Mouse (Mus musculus) lung, postnatal 0 days (tissue): ENCODE measurements around the gene Hoxa4. TPM values are rescaled to one million over a fixed set of nuclear protein-coding genes. Genes with fewer than 3 reads are reported as not detected.
A peak's percentile ranks its signal among the peaks of the same experiment; 100 is the strongest.

Experiments
- ATAC-seq: fragments of 200-750 bp; cut with Nextera tagmentation; 2 replicates; pipeline ENCODE4 v1.8.0; 2017; ENCODE audit warnings: moderate library complexity
- DNase-seq: peaks from one replicate; pipeline ENCODE4 v3.0.0-alpha.2; 2016; ENCODE audit warnings: low spot score
- H3K27ac ChIP-seq: fragments of 300-500 bp; sonication (generic); 2 replicates; pipeline ENCODE4 v1.5.1; 2014; ENCODE audit warnings: antibody characterized with exemption, mild to moderate bottlenecking, low read length, mixed read lengths
- H3K27me3 ChIP-seq: fragments of 300-500 bp; sonication (generic); replicated peaks from 2 replicates; pipeline ENCODE4 v1.6.1; 2014; ENCODE audit warnings: low read length, mixed read lengths; ENCODE audit not compliant: insufficient read depth
- H3K36me3 ChIP-seq: fragments of 300-500 bp; sonication (generic); 2 replicates; pipeline ENCODE4 v1.6.1; 2014; ENCODE audit warnings: low read length, mixed read lengths; ENCODE audit not compliant: insufficient read depth
- H3K4me1 ChIP-seq: fragments of 300-500 bp; sonication (generic); 2 replicates; pipeline ENCODE4 v1.6.1; 2014; ENCODE audit warnings: antibody characterized with exemption, low read depth, low read length, mixed read lengths; ENCODE audit not compliant: insufficient read depth
- H3K4me2 ChIP-seq: fragments of 300-500 bp; sonication (generic); replicated peaks from 2 replicates; pipeline ENCODE4 v1.6.1; 2014; ENCODE audit warnings: low read depth, mild to moderate bottlenecking, low read length, moderate library complexity, mixed read lengths
- H3K4me3 ChIP-seq: fragments of 300-500 bp; sonication (generic); 2 replicates; pipeline ENCODE4 v1.5.1; 2014; ENCODE audit warnings: low read depth, low read length
- H3K9ac ChIP-seq: fragments of 300-500 bp; sonication (generic); replicated peaks from 2 replicates; pipeline ENCODE4 v1.6.1; 2014; ENCODE audit warnings: low read depth, mild to moderate bottlenecking
- H3K9me3 ChIP-seq: fragments of 300-500 bp; sonication (generic); 2 replicates; pipeline ENCODE4 v1.6.1; 2016; ENCODE audit warnings: low read length, mixed read lengths
- CTCF ChIP-seq: IDR thresholded peaks from 2 replicates; pipeline ENCODE4 v1.5.1; 2016; ENCODE audit warnings: antibody characterized with exemption, mild to moderate bottlenecking
- EP300 ChIP-seq: IDR thresholded peaks from 2 replicates; pipeline ENCODE4 v1.6.1; 2016; ENCODE audit warnings: antibody characterized with exemption, mild to moderate bottlenecking, control low read depth
- WGBS: fragments of 180-500 bp; shearing (Covaris S2); extraction: QIAGEN DNeasy Blood & Tissue Kit; methylation state at CpG from one replicate; pipeline ENCODE4 v1.1.7; 2014; 5-methylcytosine and 5-hydroxymethylcytosine counted together
- polyA plus RNA-seq: library from polyadenylated mRNA; unstranded; fragments of >200 nt; fragmentation: Nextera tagmentation; extraction: Ambion mirVana; gene quantifications from 2 replicates; pipeline ENCODE4 v1.2.1, GENCODE M21; 2015

Hoxa4 gene
- polyA plus RNA-seq, 1 experiment from 2014 or later: 3.9 TPM

DNA sequence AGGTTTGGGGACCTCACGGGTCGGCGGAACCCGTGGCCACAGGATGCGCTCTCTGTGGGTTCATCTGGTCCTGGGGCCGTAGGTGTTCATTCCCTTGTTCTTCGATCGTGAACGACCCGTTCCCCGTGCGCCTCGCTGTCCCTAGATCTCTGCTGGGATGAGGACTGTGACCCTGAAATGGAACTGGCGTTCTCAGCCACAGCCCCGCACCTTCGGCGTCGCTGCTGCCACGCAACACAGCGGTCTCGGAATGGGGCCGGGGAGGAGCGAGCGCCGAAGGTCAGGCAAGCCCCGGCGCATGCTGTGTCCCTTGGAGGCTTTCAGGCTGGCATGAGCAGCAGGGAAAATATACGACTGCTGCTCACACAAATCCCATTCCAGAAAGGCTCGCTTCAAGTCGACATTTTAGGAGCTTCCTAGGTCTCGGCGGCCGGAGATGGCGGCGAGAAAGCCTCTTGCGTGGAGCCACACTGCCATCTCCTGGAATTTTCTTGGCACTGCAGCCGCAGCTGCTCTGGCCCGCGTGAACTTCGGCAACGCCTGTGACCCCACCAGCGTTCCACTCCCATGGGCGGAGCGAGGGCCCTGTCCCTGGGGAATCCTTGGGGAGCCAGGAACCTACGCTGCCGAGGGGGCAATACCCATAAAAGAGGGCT lies 29.9 kb upstream of the Hoxa4 start, which contains the start of gene Hoxa7:
Gene Hoxa7 (minus strand): TSS at position 518 of the 656 bp plus-strand sequence.
- no peak within 1 kb of the TSS for H3K27ac ChIP-seq
- H3K4me2 ChIP-seq: peak within 1 kb of the TSS; percentile 85
- peak within 1 kb of the TSS; percentile 52 for H3K4me3 ChIP-seq
- no peaks in the 10 kb centered on the region for H3K9me3 ChIP-seq
- DNase-seq (peak; percentile 89), ATAC-seq (peak; percentile 80)
- H3K4me1 ChIP-seq: peaks cover 10% of the 10 kb centered on the region
- H3K27me3 ChIP-seq: peaks cover 90% of the 10 kb centered on the region
- peak within 1 kb of the TSS; percentile 47; the same call in 1 of the 2 replicates for H3K9ac ChIP-seq
- TF ChIP-seq CTCF (peak; percentile 97), EP300 (no peak)
- no peaks in the 10 kb centered on the region for H3K36me3 ChIP-seq
- WGBS: 2% methylated on average over 46 of the region's 46 CpGs

DNA sequence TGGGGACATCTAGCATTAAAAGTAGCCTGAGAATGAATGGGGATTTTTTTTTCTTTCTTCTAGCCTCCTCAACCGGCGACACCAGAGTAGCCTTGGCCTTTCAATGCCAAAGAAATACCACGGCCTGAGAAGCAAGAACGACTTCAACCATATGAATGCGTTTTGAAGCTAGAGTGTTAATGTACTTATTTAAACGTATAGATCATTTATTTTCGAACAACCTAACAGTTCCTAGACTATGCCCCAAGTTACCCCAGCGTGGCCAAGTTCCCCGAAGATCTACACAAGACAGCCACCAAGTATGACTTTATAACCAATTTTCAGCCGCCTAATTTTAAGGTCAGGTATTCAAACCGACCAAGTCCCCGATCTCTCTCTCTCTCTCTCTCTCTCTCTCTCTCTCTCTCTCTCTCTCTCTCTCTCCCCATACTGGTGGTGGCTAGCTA lies 29.3 kb upstream of the Hoxa4 start:
- no peaks in the 10 kb centered on the region for H3K36me3 ChIP-seq
- ATAC-seq: no peak
- no peak for DNase-seq
- H3K9ac ChIP-seq: no peak overlapping the region
- TF ChIP-seq CTCF: no peak
- TF ChIP-seq EP300: no peak
- H3K27me3 ChIP-seq: peaks cover 90% of the 10 kb centered on the region
- 31% methylated on average over 12 of the region's 12 CpGs for WGBS
- peak overlapping the region; percentile 85 for H3K4me2 ChIP-seq
- H3K9me3 ChIP-seq: no peaks in the 10 kb centered on the region
- H3K27ac ChIP-seq: no peak overlapping the region
- H3K4me3 ChIP-seq: peak overlapping the region; percentile 52
- peaks cover 10% of the 10 kb centered on the region for H3K4me1 ChIP-seq

DNA sequence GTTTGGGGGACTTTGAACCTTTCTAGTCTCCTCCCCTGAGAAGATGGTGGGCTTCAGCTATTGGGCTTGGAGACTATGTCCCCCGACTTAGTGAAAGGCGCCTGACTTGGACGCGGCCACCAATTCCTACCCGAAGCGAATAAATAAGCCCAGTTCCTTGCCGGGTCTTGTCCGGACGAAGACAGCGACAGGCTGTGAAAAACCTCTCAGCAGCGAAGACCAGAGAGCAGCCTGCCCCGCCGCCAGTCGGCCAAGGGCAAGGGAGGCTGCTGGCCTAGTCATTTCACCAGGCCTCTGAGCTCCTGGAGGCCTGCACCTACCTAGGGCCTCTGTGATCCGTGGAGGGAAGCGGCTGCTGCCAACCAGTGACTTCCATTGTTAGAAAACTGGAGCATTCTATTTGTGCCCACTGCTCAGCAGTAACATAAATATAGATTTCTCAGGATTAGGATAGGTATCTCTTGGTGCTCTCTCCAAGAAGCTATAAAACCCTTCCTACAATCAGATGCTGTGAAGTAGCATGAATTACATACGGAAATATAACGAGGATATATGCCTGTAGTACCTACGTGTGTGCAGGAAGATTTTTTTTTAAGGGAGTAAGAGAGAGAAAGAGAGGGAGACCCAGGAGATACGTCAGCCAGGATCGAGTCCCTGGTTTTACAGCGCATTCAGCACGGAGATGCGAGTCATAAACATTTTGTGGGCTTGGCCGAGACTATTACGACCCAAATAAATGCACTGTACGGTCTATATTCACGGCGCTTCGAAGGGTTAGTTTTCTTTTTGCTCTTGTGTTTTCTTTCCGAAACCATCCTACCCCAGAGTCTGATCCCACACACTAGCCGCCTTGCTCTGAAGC lies 28.7 kb upstream of the Hoxa4 start:
- Histone ChIP-seq H3K4me3 (no peak overlapping the region), H3K4me2 (no peak overlapping the region), H3K4me1 (peaks cover 10% of the 10 kb centered on the region), H3K36me3 (no peaks in the 10 kb centered on the region), H3K27ac (no peak overlapping the region), H3K9me3 (no peaks in the 10 kb centered on the region), H3K9ac (no peak overlapping the region), H3K27me3 (peaks cover 90% of the 10 kb centered on the region)
- no peak for ATAC-seq
- no peak for TF ChIP-seq EP300
- no peak for TF ChIP-seq CTCF
- 52% methylated on average over 32 of the region's 32 CpGs for WGBS
- no peak for DNase-seq

DNA sequence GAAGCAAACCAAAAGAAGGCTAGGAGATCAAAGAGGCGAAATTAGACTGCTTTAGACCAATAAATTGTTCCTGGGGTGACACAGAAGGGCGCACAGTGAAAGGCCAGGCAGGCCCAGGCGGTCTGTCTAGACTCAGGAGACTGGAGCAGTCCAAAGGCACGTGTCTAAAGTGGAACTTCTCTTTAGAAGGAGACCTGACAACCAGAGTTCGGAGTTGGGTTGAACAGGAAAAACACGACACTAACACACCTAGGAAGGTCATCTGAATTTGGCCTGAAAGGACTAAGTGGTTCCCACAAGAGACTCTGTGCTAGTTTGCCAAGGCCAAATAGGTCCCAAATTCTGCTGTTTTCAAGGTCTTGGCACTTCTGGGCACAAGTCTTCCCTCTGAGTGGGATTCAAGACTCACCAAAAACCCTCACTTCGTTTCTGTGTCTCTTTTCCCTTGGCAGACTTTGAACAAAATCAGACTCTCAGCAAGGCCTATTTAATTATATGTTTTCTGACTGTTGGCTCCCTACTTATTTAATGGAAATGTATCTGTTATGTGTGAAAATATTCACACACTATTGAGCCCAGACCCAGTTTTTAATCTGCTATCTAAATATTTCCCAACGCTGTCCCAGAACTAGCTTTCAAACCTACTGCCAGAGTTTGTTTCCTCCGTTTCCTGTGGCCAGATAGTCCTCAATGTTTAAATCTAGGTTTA lies 27.8 kb upstream of the Hoxa4 start:
- ATAC-seq: no peak
- no peak for TF ChIP-seq EP300
- no peak for TF ChIP-seq CTCF
- Histone ChIP-seq H3K27me3 (peaks cover 90% of the 10 kb centered on the region), H3K9me3 (no peaks in the 10 kb centered on the region), H3K9ac (no peak overlapping the region), H3K4me2 (no peak overlapping the region), H3K27ac (no peak overlapping the region), H3K4me1 (peaks cover 10% of the 10 kb centered on the region), H3K36me3 (no peaks in the 10 kb centered on the region), H3K4me3 (no peak overlapping the region)
- WGBS: 62% methylated on average over 9 of the region's 9 CpGs
- no peak for DNase-seq

DNA sequence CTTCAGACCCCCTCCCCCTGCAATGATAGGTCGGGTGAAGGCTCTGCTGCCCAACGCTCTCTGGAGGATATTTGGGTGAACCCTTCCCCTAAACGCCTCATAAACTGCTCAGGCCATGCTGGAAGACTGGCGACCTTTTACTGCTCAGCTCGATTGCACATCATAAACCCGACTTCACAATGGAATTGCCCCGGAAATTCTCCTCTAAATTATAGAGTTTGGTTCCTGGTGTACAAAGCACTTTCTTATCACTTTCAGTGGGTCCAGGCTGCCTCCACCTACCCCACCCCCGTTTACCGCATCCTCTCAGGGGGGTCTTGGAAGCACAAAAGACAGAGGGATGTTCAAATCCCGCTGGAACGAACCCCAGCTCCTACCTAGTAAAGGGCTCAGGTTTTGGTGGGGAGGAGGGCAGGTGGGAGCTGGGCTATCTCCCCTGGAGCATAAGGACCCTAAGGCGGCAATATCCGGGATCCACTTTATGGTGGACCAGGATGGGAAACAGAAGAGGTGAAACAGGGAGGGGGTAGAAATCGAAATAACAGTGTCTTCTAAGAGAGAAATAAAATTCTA lies 27.2 kb upstream of the Hoxa4 start:
- no peak for TF ChIP-seq CTCF
- TF ChIP-seq EP300: no peak
- Histone ChIP-seq H3K27ac (no peak overlapping the region), H3K4me2 (no peak overlapping the region), H3K4me1 (peaks cover 10% of the 10 kb centered on the region), H3K36me3 (no peaks in the 10 kb centered on the region), H3K9ac (no peak overlapping the region), H3K27me3 (peaks cover 88% of the 10 kb centered on the region), H3K9me3 (no peaks in the 10 kb centered on the region), H3K4me3 (no peak overlapping the region)
- DNase-seq (no peak), ATAC-seq (no peak)
- WGBS: 29% methylated on average over 14 of the region's 14 CpGs
